Mouse (Mus musculus) liver, embryonic 15.5 days (tissue): ENCODE measurements around the gene Unc5cl. TPM values are rescaled to one million over a fixed set of nuclear protein-coding genes. Genes with fewer than 3 reads are reported as not detected.
A peak's percentile ranks its signal among the peaks of the same experiment; 100 is the strongest.
"Not testable (repeated sequence)": the region's sequence is repeated elsewhere in the genome, so short reads cannot be mapped to it uniquely, and the experiment has no call there.

Source experiments
- ATAC-seq: fragments of 200-750 bp; cut with Nextera tagmentation; 2 replicates; pipeline ENCODE4 v1.8.0; 2017; ENCODE audit warnings: moderate number of reproducible peaks, mild to moderate bottlenecking, moderate library complexity; ENCODE audit not compliant: insufficient read depth
- H3K27ac ChIP-seq: fragments of 300-500 bp; sonication (generic); replicated peaks from 2 replicates; pipeline ENCODE4 v1.5.1; 2015; ENCODE audit warnings: mild to moderate bottlenecking, inconsistent platforms
- H3K27me3 ChIP-seq: fragments of 300-500 bp; sonication (generic); 2 replicates; pipeline ENCODE4 v1.6.1; 2015; ENCODE audit warnings: mild to moderate bottlenecking, inconsistent platforms
- H3K36me3 ChIP-seq: fragments of 300-500 bp; sonication (generic); replicated peaks from 2 replicates; pipeline ENCODE4 v1.6.1; 2015; ENCODE audit warnings: moderate library complexity, mild to moderate bottlenecking, inconsistent platforms
- H3K4me1 ChIP-seq: fragments of 300-500 bp; sonication (generic); replicated peaks from 2 replicates; pipeline ENCODE4 v1.6.1; 2015; ENCODE audit warnings: inconsistent platforms
- H3K4me2 ChIP-seq: fragments of 300-500 bp; sonication (generic); 2 replicates; pipeline ENCODE4 v1.6.1; 2015; ENCODE audit warnings: moderate library complexity, mild to moderate bottlenecking, inconsistent platforms
- H3K4me3 ChIP-seq: fragments of 300-500 bp; sonication (generic); replicated peaks from 2 replicates; pipeline ENCODE4 v1.5.1; 2015; ENCODE audit warnings: mild to moderate bottlenecking, inconsistent platforms
- H3K9ac ChIP-seq: fragments of 300-500 bp; sonication (generic); 2 replicates; pipeline ENCODE4 v1.6.1; 2015; ENCODE audit warnings: moderate library complexity, mild to moderate bottlenecking, inconsistent platforms
- H3K9me3 ChIP-seq: fragments of 300-500 bp; sonication (generic); replicated peaks from 2 replicates; pipeline ENCODE4 v1.6.1; 2016; ENCODE audit warnings: inconsistent platforms
- WGBS: fragments of 180-500 bp; shearing (Covaris S2); methylation state at CpG from one replicate; pipeline ENCODE4 v1.1.7; 2015; ENCODE audit warnings: mixed read lengths; ENCODE audit not compliant: insufficient replicate concordance; 5-methylcytosine and 5-hydroxymethylcytosine counted together
- polyA plus RNA-seq: library from polyadenylated mRNA; unstranded; fragments of >200 nt; fragmentation: Nextera tagmentation; extraction: Ambion mirVana; gene quantifications from 2 replicates; pipeline ENCODE4 v1.2.1, GENCODE M21; 2015

The Unc5cl gene
- polyA plus RNA-seq, 1 experiment from 2014 or later, result 4.0 TPM

- H3K9ac ChIP-seq, result peak overlapping the region; percentile 66
- 50% methylated on average over 9 of the region's 9 CpGs for WGBS
- peak overlapping the region; percentile 64 for H3K4me3 ChIP-seq
- H3K27ac ChIP-seq, result peak overlapping the region; percentile 97
- no peaks in the 10 kb centered on the region for H3K9me3 ChIP-seq
- no peaks in the 10 kb centered on the region for H3K27me3 ChIP-seq
- H3K4me1 ChIP-seq, result peaks cover 86% of the 10 kb centered on the region
- peaks cover 23% of the 10 kb centered on the region for H3K36me3 ChIP-seq
- peak; percentile 23 for ATAC-seq
- H3K4me2 ChIP-seq, result peak overlapping the region; percentile 75
Observed at GRCm38 (mm10) chr17:48451753-48452444, 2.8 kb upstream of the Unc5cl start.

- H3K4me3 ChIP-seq, result no peak overlapping the region
- no peaks in the 10 kb centered on the region for H3K9me3 ChIP-seq
- no peaks in the 10 kb centered on the region for H3K27me3 ChIP-seq
- peaks cover 86% of the 10 kb centered on the region for H3K4me1 ChIP-seq
- no peak overlapping the region for H3K4me2 ChIP-seq
- H3K9ac ChIP-seq, result no peak overlapping the region
- H3K27ac ChIP-seq, result peak overlapping the region; percentile 67
- no peak for ATAC-seq
- WGBS, result 62% methylated on average over 7 of the region's 7 CpGs
- H3K36me3 ChIP-seq, result peaks cover 12% of the 10 kb centered on the region
Observed at GRCm38 (mm10) chr17:48453489-48453888, 1.2 kb upstream of the Unc5cl start.

GRCm38 (mm10) chr17:48454190-48454589, 511 bp upstream of the Unc5cl start:
- WGBS, result 53% methylated on average over 7 of the region's 7 CpGs
- H3K4me3 ChIP-seq, result peak overlapping the region; percentile 46
- H3K9me3 ChIP-seq, result no peaks in the 10 kb centered on the region
- peak overlapping the region; percentile 69 for H3K27ac ChIP-seq
- no peak for ATAC-seq
- peak overlapping the region; percentile 62 for H3K4me2 ChIP-seq
- no peaks in the 10 kb centered on the region for H3K27me3 ChIP-seq
- H3K9ac ChIP-seq, result peak overlapping the region; percentile 48
- peaks cover 5% of the 10 kb centered on the region; the same call in 1 of the 2 replicates for H3K36me3 ChIP-seq
- H3K4me1 ChIP-seq, result peaks cover 83% of the 10 kb centered on the region

GRCm38 (mm10) chr17:48455955-48456354, 1.3 kb downstream of the Unc5cl start:
- Histone ChIP-seq H3K9ac (peak overlapping the region; percentile 22; the same call in 1 of the 2 replicates), H3K4me2 (peak overlapping the region; percentile 62; the same call in 1 of the 2 replicates), H3K4me3 (peak overlapping the region; percentile 46), H3K4me1 (peaks cover 74% of the 10 kb centered on the region), H3K27me3 (no peaks in the 10 kb centered on the region; the same call in 1 of the 2 replicates), H3K27ac (peak overlapping the region; percentile 59), H3K36me3 (no peaks in the 10 kb centered on the region), H3K9me3 (no peaks in the 10 kb centered on the region)
- 80% methylated on average over 2 of the region's 2 CpGs for WGBS
- ATAC-seq, result no peak

GRCm38 (mm10) chr17:48457971-48458653, 3.4 kb downstream of the Unc5cl start:
- 37% methylated on average over 13 of the region's 13 CpGs for whole genome bisulfite sequencing
- H3K27me3 ChIP-seq, result no peaks in the 10 kb centered on the region; the same call in 1 of the 2 replicates
- H3K4me2 ChIP-seq, result 0 out of 2 replicates have a peak overlapping the region, but pooled peaks have one; percentile 7
- no peak overlapping the region for H3K4me3 ChIP-seq
- H3K36me3 ChIP-seq, result no peaks in the 10 kb centered on the region
- peaks cover 59% of the 10 kb centered on the region for H3K4me1 ChIP-seq
- H3K9ac ChIP-seq, result no peak overlapping the region
- no peaks in the 10 kb centered on the region for H3K9me3 ChIP-seq
- no peak overlapping the region for H3K27ac ChIP-seq
- no peak for ATAC-seq

- H3K27me3 ChIP-seq, result peaks cover 25% of the 10 kb centered on the region
- ATAC-seq, result no peak
- WGBS, result 74% methylated on average over 13 of the region's 13 CpGs
Observed at GRCm38 (mm10) chr17:48462096-48462495, 7.4 kb downstream of the Unc5cl start.

GRCm38 (mm10) chr17:48463391-48463790, 8.7 kb downstream of the Unc5cl start:
- Histone ChIP-seq H3K4me2 (no peak overlapping the region), H3K4me1 (peaks cover 26% of the 10 kb centered on the region), H3K9me3 (no peaks in the 10 kb centered on the region), H3K27me3 (peaks cover 37% of the 10 kb centered on the region), H3K4me3 (no peak overlapping the region), H3K27ac (no peak overlapping the region), H3K9ac (no peak overlapping the region), H3K36me3 (no peaks in the 10 kb centered on the region)
- WGBS, result 71% methylated on average over 4 of the region's 4 CpGs
- ATAC-seq, result no peak

More at GRCm38 (mm10) chr17:48462096-48462495, 7.4 kb downstream of the Unc5cl start:
- Histone ChIP-seq H3K9me3 (no peaks in the 10 kb centered on the region), H3K27ac (no peak overlapping the region), H3K36me3 (no peaks in the 10 kb centered on the region), H3K4me1 (peaks cover 29% of the 10 kb centered on the region), H3K4me3 (no peak overlapping the region), H3K9ac (no peak overlapping the region), H3K4me2 (no peak overlapping the region)

GRCm38 (mm10) chr17:48466769-48467394, 12.2 kb downstream of the Unc5cl start:
- H3K36me3 ChIP-seq, result no peaks in the 10 kb centered on the region
- peak overlapping the region; percentile 50 for H3K9ac ChIP-seq
- H3K4me2 ChIP-seq, result peak overlapping the region; percentile 81
- H3K4me1 ChIP-seq, result peaks cover 18% of the 10 kb centered on the region
- H3K27ac ChIP-seq, result peak overlapping the region; percentile 85
- ATAC-seq, result peak; percentile 97
- no peaks in the 10 kb centered on the region for H3K9me3 ChIP-seq
- H3K27me3 ChIP-seq, result peaks cover 43% of the 10 kb centered on the region
- WGBS, result 22% methylated on average over 22 of the region's 22 CpGs
- H3K4me3 ChIP-seq, result peak overlapping the region; percentile 52

GRCm38 (mm10) chr17:48467395-48468231, 12.9 kb downstream of the Unc5cl start:
- ATAC-seq, result peak; percentile 83
- 7% methylated on average over 22 of the region's 22 CpGs for WGBS
- H3K9ac ChIP-seq, result peak overlapping the region; percentile 50
- H3K4me1 ChIP-seq, result peaks cover 18% of the 10 kb centered on the region
- peak overlapping the region; percentile 52 for H3K4me3 ChIP-seq
- H3K36me3 ChIP-seq, result no peaks in the 10 kb centered on the region
- H3K27me3 ChIP-seq, result peaks cover 43% of the 10 kb centered on the region
- no peaks in the 10 kb centered on the region for H3K9me3 ChIP-seq
- H3K27ac ChIP-seq, result peak overlapping the region; percentile 85
- H3K4me2 ChIP-seq, result peak overlapping the region; percentile 81

- H3K9me3 ChIP-seq, H3K27me3 ChIP-seq, H3K36me3 ChIP-seq, H3K4me1 ChIP-seq, H3K27ac ChIP-seq, ATAC-seq, H3K4me3 ChIP-seq, H3K4me2 ChIP-seq, H3K9ac ChIP-seq: not testable (repeated sequence)
- WGBS, result 73% methylated on average over 6 of the region's 6 CpGs
Observed at GRCm38 (mm10) chr17:48474282-48474681, 19.6 kb downstream of the Unc5cl start.
